Mouse (Mus musculus): Measurements from ENCODE around the gene Zmynd8.

Gene Zmynd8

GRCm38 (mm10) chr2:165878907-165879361 lies 19.9 kb downstream of the Zmynd8 start:
- DNase-seq = no peak

- no peak for DNase-seq
Measured at GRCm38 (mm10) chr2:165878021-165878585, 20.7 kb downstream of the Zmynd8 start.

GRCm38 (mm10) chr2:165877180-165877579 lies 21.6 kb downstream of the Zmynd8 start:
- DNase-seq = no peak

- DNase-seq = no peak
Measured at GRCm38 (mm10) chr2:165876201-165876918, 22.5 kb downstream of the Zmynd8 start.

- no peak for DNase-seq
Measured at GRCm38 (mm10) chr2:165875406-165875955, 23.3 kb downstream of the Zmynd8 start.

GRCm38 (mm10) chr2:165874461-165875339 lies 24.1 kb downstream of the Zmynd8 start:
- peak; percentile 96 for DNase-seq

GRCm38 (mm10) chr2:165873777-165874176 lies 25.0 kb downstream of the Zmynd8 start:
- DNase-seq = no peak

GRCm38 (mm10) chr2:165873196-165873595 lies 25.6 kb downstream of the Zmynd8 start:
- peak; percentile 42 for DNase-seq

GRCm38 (mm10) chr2:165869257-165869656 lies 29.6 kb downstream of the Zmynd8 start:
- DNase-seq = no peak

GRCm38 (mm10) chr2:165868522-165869175 lies 30.2 kb downstream of the Zmynd8 start:
- peak; percentile 79 for DNase-seq

GRCm38 (mm10) chr2:165867549-165867948 lies 31.3 kb downstream of the Zmynd8 start:
- DNase-seq = no peak

- peak; percentile 36 for DNase-seq
Measured at GRCm38 (mm10) chr2:165866951-165867387, 31.8 kb downstream of the Zmynd8 start.

- no peak for DNase-seq
Measured at GRCm38 (mm10) chr2:165866412-165866811, 32.4 kb downstream of the Zmynd8 start.

GRCm38 (mm10) chr2:165864769-165865168 lies 34.0 kb downstream of the Zmynd8 start:
- DNase-seq = no peak

- DNase-seq = no peak
Measured at GRCm38 (mm10) chr2:165861683-165862594, 36.9 kb downstream of the Zmynd8 start.

- no peak for DNase-seq
Measured at GRCm38 (mm10) chr2:165860962-165861682, 37.7 kb downstream of the Zmynd8 start.

GRCm38 (mm10) chr2:165860447-165860846 lies 38.4 kb downstream of the Zmynd8 start:
- no peak for DNase-seq

GRCm38 (mm10) chr2:165858453-165859384 lies 40.1 kb downstream of the Zmynd8 start:
- DNase-seq = peak; percentile 53

- peak; percentile 67 for DNase-seq
Measured at GRCm38 (mm10) chr2:165857841-165858426, 40.9 kb downstream of the Zmynd8 start.
